Mouse (Mus musculus): ENCODE measurements around the gene 4930404H24Rik.
"Not testable (repeated sequence)": the region's sequence is repeated elsewhere in the genome, so short reads cannot be mapped to it uniquely, and the experiment has no call there.

4930404H24Rik gene

GRCm38 (mm10) chr2:153478583-153478982 lies 14.0 kb upstream of the 4930404H24Rik start:
- peak; percentile 90 for DNase-seq (ENCODE audit: low spot score)

GRCm38 (mm10) chr2:153479486-153479885 lies 13.1 kb upstream of the 4930404H24Rik start:
- DNase-seq (ENCODE audit: low spot score): no peak

- DNase-seq (ENCODE audit: low spot score): no peak
Observed at GRCm38 (mm10) chr2:153481108-153481860, 11.3 kb upstream of the 4930404H24Rik start.

- no peak for DNase-seq (ENCODE audit: low spot score)
Observed at GRCm38 (mm10) chr2:153481861-153482120, 10.8 kb upstream of the 4930404H24Rik start.

- peak; percentile 63 for DNase-seq (ENCODE audit: low spot score)
Observed at GRCm38 (mm10) chr2:153483118-153483983, 9.2 kb upstream of the 4930404H24Rik start.

GRCm38 (mm10) chr2:153484071-153484470 lies 8.5 kb upstream of the 4930404H24Rik start:
- DNase-seq (ENCODE audit: low spot score): no peak

- no peak for DNase-seq (ENCODE audit: low spot score)
Observed at GRCm38 (mm10) chr2:153490116-153490515, 2.5 kb upstream of the 4930404H24Rik start.

GRCm38 (mm10) chr2:153490940-153491339 lies 1.6 kb upstream of the 4930404H24Rik start:
- DNase-seq (ENCODE audit: low spot score): no peak

GRCm38 (mm10) chr2:153491512-153492178 lies 945 bp upstream of the 4930404H24Rik start:
- DNase-seq (ENCODE audit: low spot score): no peak

GRCm38 (mm10) chr2:153492179-153492517 lies 442 bp upstream of the 4930404H24Rik start:
- no peak for DNase-seq (ENCODE audit: low spot score)

- DNase-seq (ENCODE audit: low spot score): no peak
Observed at GRCm38 (mm10) chr2:153493393-153493731, 772 bp downstream of the 4930404H24Rik start.

GRCm38 (mm10) chr2:153493781-153494292 lies 1.2 kb downstream of the 4930404H24Rik start:
- peak; percentile 73 for DNase-seq (ENCODE audit: low spot score)

GRCm38 (mm10) chr2:153494293-153494811 lies 1.8 kb downstream of the 4930404H24Rik start:
- peak; percentile 42 for DNase-seq (ENCODE audit: low spot score)

- DNase-seq (ENCODE audit: low spot score): not testable (repeated sequence)
Observed at GRCm38 (mm10) chr2:153495391-153495790, 2.8 kb downstream of the 4930404H24Rik start.

- DNase-seq (ENCODE audit: low spot score): no peak
Observed at GRCm38 (mm10) chr2:153495818-153496217, 3.2 kb downstream of the 4930404H24Rik start.

GRCm38 (mm10) chr2:153496301-153496700 lies 3.7 kb downstream of the 4930404H24Rik start:
- DNase-seq (ENCODE audit: low spot score): no peak

- DNase-seq (ENCODE audit: low spot score): peak; percentile 77
Observed at GRCm38 (mm10) chr2:153496898-153497297, 4.3 kb downstream of the 4930404H24Rik start.

GRCm38 (mm10) chr2:153499154-153499553 lies 6.6 kb downstream of the 4930404H24Rik start:
- DNase-seq (ENCODE audit: low spot score): peak; percentile 48

GRCm38 (mm10) chr2:153506385-153506784 lies 13.8 kb downstream of the 4930404H24Rik start:
- DNase-seq (ENCODE audit: low spot score): no peak

- no peak for DNase-seq (ENCODE audit: low spot score)
Observed at GRCm38 (mm10) chr2:153507969-153508368, 15.4 kb downstream of the 4930404H24Rik start.

- DNase-seq (ENCODE audit: low spot score): no peak
Observed at GRCm38 (mm10) chr2:153508405-153508804, 15.8 kb downstream of the 4930404H24Rik start.

All from embryo, embryonic 10.5 days (tissue).